Mouse (Mus musculus): ENCODE results near the gene Irx1.

Irx1 gene

DNA sequence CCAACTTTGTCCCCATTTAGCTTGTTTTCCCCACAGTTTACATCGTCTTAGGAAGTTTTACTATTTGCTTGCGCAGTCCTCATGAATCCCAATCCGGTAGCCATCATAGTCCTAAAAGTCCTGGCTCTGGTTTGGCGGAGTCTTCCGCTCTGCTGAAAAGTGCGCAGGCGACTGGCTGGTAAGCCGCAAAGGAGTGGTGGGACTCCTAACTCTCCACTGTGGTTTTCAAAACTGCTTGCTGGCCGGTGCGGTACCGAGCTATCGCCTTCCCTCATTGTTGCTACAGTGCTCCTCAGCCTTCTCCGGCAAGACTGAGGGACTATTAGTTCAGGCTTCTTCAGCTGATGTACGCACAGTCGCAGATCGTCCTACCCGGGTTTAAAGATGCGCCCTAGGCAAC is 6.4 kb downstream of the Irx1 start:
- TF ChIP-seq NANOG (IDR thresholded peaks at IDR 0.05; ENCODE audit: borderline replicate concordance, low read length), result no peak
- TF ChIP-seq POU5F1 (IDR thresholded peaks at IDR 0.05; ENCODE audit: borderline replicate concordance, low read length), result no peak
- no peak for TF ChIP-seq CTCF (conservative IDR thresholded peaks at IDR 0.05; ENCODE audit: low read length)
- no peaks in the 10 kb centered on the region for H3K36me3 ChIP-seq (ENCODE audit: insufficient read depth, low read length)
- H3K9me3 ChIP-seq (ENCODE audit: low read length), result no peaks in the 10 kb centered on the region
- H3K27me3 ChIP-seq (ENCODE audit: insufficient read depth, low read length), result peaks cover 92% of the 10 kb centered on the region
- 0 out of 2 replicates have a peak overlapping the region, but pooled peaks have one; percentile 20 for H3K4me3 ChIP-seq (replicated peaks; ENCODE audit: low read length)
- peaks cover 43% of the 10 kb centered on the region for H3K4me1 ChIP-seq (replicated peaks; ENCODE audit: low read depth, low read length)

- H3K36me3 ChIP-seq (ENCODE audit: insufficient read depth, low read length), result no peaks in the 10 kb centered on the region
- TF ChIP-seq NANOG (IDR thresholded peaks at IDR 0.05; ENCODE audit: borderline replicate concordance, low read length) (no peak), CTCF (conservative IDR thresholded peaks at IDR 0.05; ENCODE audit: low read length) (peak; percentile 56)
- no peaks in the 10 kb centered on the region for H3K9me3 ChIP-seq (ENCODE audit: low read length)
- peaks cover 37% of the 10 kb centered on the region for H3K4me1 ChIP-seq (replicated peaks; ENCODE audit: low read depth, low read length)
- H3K4me3 ChIP-seq (replicated peaks; ENCODE audit: low read length), result 0 out of 2 replicates have a peak overlapping the region, but pooled peaks have one; percentile 20
- H3K27me3 ChIP-seq (ENCODE audit: insufficient read depth, low read length), result peaks cover 86% of the 10 kb centered on the region
Observed at GRCm38 (mm10) chr13:71956481-71956880, 7.0 kb downstream of the Irx1 start.

GRCm38 (mm10) chr13:71951966-71952365 is 11.6 kb downstream of the Irx1 start:
- Histone ChIP-seq H3K36me3 (ENCODE audit: insufficient read depth, low read length) (no peaks in the 10 kb centered on the region), H3K9me3 (ENCODE audit: low read length) (no peaks in the 10 kb centered on the region), H3K27me3 (ENCODE audit: insufficient read depth, low read length) (peaks cover 46% of the 10 kb centered on the region), H3K4me3 (replicated peaks; ENCODE audit: low read length) (no peak overlapping the region), H3K4me1 (replicated peaks; ENCODE audit: low read depth, low read length) (peaks cover 6% of the 10 kb centered on the region)
- TF ChIP-seq POU5F1 (IDR thresholded peaks at IDR 0.05; ENCODE audit: borderline replicate concordance, low read length) (no peak), CTCF (conservative IDR thresholded peaks at IDR 0.05; ENCODE audit: low read length) (no peak), NANOG (IDR thresholded peaks at IDR 0.05; ENCODE audit: borderline replicate concordance, low read length) (no peak)

GRCm38 (mm10) chr13:71949859-71950258 is 13.7 kb downstream of the Irx1 start:
- H3K36me3 ChIP-seq (ENCODE audit: insufficient read depth, low read length), result no peaks in the 10 kb centered on the region
- H3K27me3 ChIP-seq (ENCODE audit: insufficient read depth, low read length), result peaks cover 25% of the 10 kb centered on the region
- no peaks in the 10 kb centered on the region for H3K9me3 ChIP-seq (ENCODE audit: low read length)
- H3K4me3 ChIP-seq (replicated peaks; ENCODE audit: low read length), result no peak overlapping the region
- H3K4me1 ChIP-seq (replicated peaks; ENCODE audit: low read depth, low read length), result no peaks in the 10 kb centered on the region
- TF ChIP-seq NANOG (IDR thresholded peaks at IDR 0.05; ENCODE audit: borderline replicate concordance, low read length), result no peak
- no peak for TF ChIP-seq CTCF (conservative IDR thresholded peaks at IDR 0.05; ENCODE audit: low read length)
- TF ChIP-seq POU5F1 (IDR thresholded peaks at IDR 0.05; ENCODE audit: borderline replicate concordance, low read length), result no peak

DNA sequence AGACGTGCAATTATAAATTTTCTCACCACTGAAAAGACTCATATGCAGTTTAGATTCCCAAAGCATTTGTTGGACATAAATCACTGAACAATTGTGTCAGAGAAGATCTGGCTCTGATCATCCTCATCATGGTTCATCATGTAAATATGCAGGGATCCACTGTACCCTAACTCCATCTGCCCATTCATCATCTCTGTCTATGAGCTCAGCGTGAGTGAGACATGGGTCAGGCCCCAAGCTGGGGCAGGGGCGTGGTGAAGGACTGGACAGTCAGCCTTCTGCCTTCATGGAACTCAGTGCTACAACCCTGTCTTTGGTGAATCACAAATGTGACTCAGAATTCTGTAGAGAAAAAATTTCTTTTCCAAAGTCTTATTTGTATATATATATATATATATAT is 53.2 kb downstream of the Irx1 start:
- Histone ChIP-seq H3K27me3 (ENCODE audit: insufficient read depth, low read length) (no peaks in the 10 kb centered on the region), H3K9me3 (ENCODE audit: low read length) (peaks cover 5% of the 10 kb centered on the region; the same call in 1 of the 2 replicates), H3K4me1 (replicated peaks; ENCODE audit: low read depth, low read length) (no peaks in the 10 kb centered on the region), H3K4me3 (replicated peaks; ENCODE audit: low read length) (no peak overlapping the region), H3K36me3 (ENCODE audit: insufficient read depth, low read length) (no peaks in the 10 kb centered on the region)
- no peak for TF ChIP-seq CTCF (conservative IDR thresholded peaks at IDR 0.05; ENCODE audit: low read length)
- TF ChIP-seq NANOG (IDR thresholded peaks at IDR 0.05; ENCODE audit: borderline replicate concordance, low read length), result no peak
- no peak for TF ChIP-seq POU5F1 (IDR thresholded peaks at IDR 0.05; ENCODE audit: borderline replicate concordance, low read length)

Data from E14TG2a.4 (cell line).